Mouse (Mus musculus) lung, adult 2 months (tissue): Measurements from ENCODE around the gene Fat2.

Experiments used
- CTCF ChIP-seq: fragments of 200-500 bp; IDR thresholded peaks from 2 replicates; pipeline ENCODE4 v1.5.1; 2011; ENCODE audit warnings: mild to moderate bottlenecking, low read length, control low read depth; ENCODE audit not compliant: insufficient read depth
- POLR2A ChIP-seq: fragments of 200-500 bp; IDR thresholded peaks from 2 replicates; pipeline ENCODE4 v1.6.1; 2011; ENCODE audit warnings: low read depth, mild to moderate bottlenecking, control low read depth, low read length, borderline replicate concordance; ENCODE audit errors: extremely low read depth

GRCm38 (mm10) chr11:55358094-55358783 lies 21.9 kb upstream of the Fat2 start:
- TF ChIP-seq POLR2A (no peak), CTCF (no peak)
